Mouse (Mus musculus): ENCODE results near the gene Kntc1. TPM values are rescaled to one million over a fixed set of nuclear protein-coding genes. Genes with fewer than 3 reads are reported as not detected.
"Not testable (repeated sequence)": the region's sequence is repeated elsewhere in the genome, so short reads cannot be mapped to it uniquely, and the experiment has no call there.

Kntc1 gene
- total and polyA plus RNA-seq, 2 experiments from 2014 or later = 4.1 to 7.1 TPM

DNA sequence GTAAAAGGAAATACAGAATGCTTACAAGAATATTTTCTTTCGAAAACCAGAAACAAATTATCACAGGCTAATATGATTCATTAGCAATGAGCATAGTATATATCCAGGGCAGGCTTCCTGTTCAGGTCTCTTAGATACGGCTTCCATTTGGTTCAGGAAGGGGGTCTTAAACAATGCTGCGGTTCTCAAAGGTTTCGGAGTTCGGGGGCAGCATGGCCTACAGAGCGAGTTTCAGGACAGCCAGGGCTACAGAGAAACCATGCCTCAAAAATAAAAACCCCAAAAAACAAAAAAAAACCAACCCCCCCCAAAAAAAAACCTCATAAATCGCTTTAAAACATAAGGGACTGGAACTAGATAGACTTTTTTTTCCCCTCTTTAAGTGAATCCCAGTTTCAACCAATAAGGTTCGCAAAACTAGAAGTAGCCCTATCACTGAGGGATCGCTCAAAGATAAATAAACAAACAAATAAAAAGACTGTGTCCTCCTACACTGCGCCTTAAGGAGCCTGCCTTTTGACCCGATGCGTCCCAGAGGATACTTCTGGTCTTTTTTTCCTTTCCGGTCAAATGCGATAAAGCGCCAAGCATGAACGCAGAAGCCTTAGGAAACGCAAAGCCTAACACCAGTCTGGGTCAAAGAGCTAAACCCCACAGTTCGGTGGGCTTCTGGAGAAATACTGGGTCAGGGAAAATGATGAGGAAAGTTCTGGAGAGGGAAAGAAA lies 1.0 kb upstream of the Kntc1 start:
- TF ChIP-seq CTCF (IDR thresholded peaks at IDR 0.05; ENCODE audit: low read depth) = no peak

DNA sequence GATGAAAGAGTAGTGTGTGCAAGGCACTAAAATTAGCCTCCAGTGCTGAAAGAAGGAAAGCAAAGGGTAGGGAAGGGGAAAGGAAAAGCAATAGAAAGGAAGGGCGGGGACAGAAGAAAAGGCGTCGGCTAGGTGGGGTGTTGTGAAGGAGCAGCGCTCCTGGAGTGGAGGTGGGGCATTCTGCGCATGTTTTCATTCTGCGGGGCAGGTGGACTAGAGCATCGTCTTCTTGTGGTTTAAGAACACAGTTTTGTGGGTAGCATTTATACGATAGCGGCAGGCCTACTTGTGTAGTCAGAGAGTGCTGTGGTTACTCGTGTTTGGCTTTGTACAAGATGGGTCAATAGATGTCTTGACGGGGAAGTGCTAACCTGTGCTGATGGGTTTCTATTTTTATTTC lies 16.0 kb downstream of the Kntc1 start:
- H3K9me3 ChIP-seq (ENCODE audit: low read length) = no peaks in the 10 kb centered on the region
- ATAC-seq = no peak

More for the DNA sequence above, 1.0 kb upstream of the Kntc1 start:
- H3K36me3 ChIP-seq (ENCODE audit: insufficient read depth, low read length) = peaks cover 12% of the 10 kb centered on the region
- peaks cover 15% of the 10 kb centered on the region for H3K4me1 ChIP-seq (ENCODE audit: insufficient read depth, low read length)
- peak overlapping the region; percentile 71 for H3K9ac ChIP-seq (replicated peaks; ENCODE audit: low read length)
- H3K9me3 ChIP-seq (ENCODE audit: low read length) = no peaks in the 10 kb centered on the region
- WGBS = 2% methylated on average over 18 of the region's 18 CpGs
- peak overlapping the region; percentile 79 for H3K4me3 ChIP-seq (ENCODE audit: low read length)
- ATAC-seq (no peak; the same call in 1 of the 2 replicates), DNase-seq (ENCODE audit: low spot score) (peak; percentile 3)
- H3K4me2 ChIP-seq (ENCODE audit: low read depth, low read length) = peak overlapping the region; percentile 76
- no peaks in the 10 kb centered on the region for H3K27me3 ChIP-seq (ENCODE audit: insufficient read depth, low read length)
- H3K27ac ChIP-seq = peak overlapping the region; percentile 99

DNA sequence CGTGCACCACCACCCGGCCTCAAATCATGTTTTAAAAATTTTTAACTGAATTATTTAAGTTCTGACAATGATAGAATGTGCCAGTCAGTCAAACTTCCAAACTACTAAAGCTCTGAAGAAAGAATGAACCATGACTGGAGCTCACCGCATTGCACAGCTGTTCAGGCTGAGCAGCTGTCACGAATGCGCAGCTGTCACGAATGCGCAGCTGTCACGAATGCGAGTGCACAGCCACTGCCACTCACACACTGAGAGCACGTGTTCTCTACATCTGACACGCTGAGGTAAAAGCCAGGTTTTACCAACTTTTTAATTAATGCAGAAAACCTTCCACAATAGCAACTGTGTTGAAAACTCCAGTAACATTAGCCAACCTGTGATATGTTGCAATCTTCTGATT lies 16.9 kb downstream of the Kntc1 start:
- not testable (repeated sequence) for ATAC-seq; DNase-seq (ENCODE audit: low spot score); H3K27ac ChIP-seq; H3K4me1 ChIP-seq (ENCODE audit: insufficient read depth, low read length); H3K9ac ChIP-seq (replicated peaks; ENCODE audit: low read length); H3K27me3 ChIP-seq (ENCODE audit: insufficient read depth, low read length); H3K4me3 ChIP-seq (ENCODE audit: low read length); H3K4me2 ChIP-seq (ENCODE audit: low read depth, low read length); H3K36me3 ChIP-seq (ENCODE audit: insufficient read depth, low read length); H3K9me3 ChIP-seq (ENCODE audit: low read length)
- 94% methylated on average over 11 of the region's 11 CpGs for WGBS

More for the DNA sequence above, 16.0 kb downstream of the Kntc1 start:
- Histone ChIP-seq H3K4me1 (ENCODE audit: insufficient read depth, low read length) (no peaks in the 10 kb centered on the region), H3K36me3 (ENCODE audit: insufficient read depth, low read length) (no peaks in the 10 kb centered on the region), H3K27me3 (ENCODE audit: insufficient read depth, low read length) (no peaks in the 10 kb centered on the region), H3K27ac (no peak overlapping the region), H3K4me2 (ENCODE audit: low read depth, low read length) (no peak overlapping the region), H3K9ac (replicated peaks; ENCODE audit: low read length) (no peak overlapping the region), H3K4me3 (ENCODE audit: low read length) (no peak overlapping the region)
- 95% methylated on average over 11 of the region's 11 CpGs for WGBS
- no peak for TF ChIP-seq CTCF (IDR thresholded peaks at IDR 0.05; ENCODE audit: low read depth)
- no peak for DNase-seq (ENCODE audit: low spot score)

DNA sequence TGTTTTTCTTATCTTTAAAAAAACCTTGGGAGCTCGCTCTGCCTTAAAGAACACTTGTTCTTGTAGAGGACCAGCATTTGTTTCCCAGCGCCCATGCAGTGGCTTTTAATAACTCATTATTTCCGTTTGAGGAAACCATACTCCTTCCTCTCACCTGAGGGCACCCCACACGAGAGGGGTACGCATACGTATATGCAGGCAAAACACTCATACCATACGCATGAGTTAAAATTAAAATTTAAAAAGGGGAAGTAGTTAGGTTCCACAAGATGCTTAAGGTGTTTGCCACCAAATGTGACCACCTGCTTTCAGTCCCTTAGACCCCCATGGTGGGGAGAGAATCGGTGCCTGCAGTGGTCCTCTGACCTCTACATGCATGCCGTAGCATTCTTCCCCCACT lies 23.9 kb downstream of the Kntc1 start:
- 93% methylated on average over 9 of the region's 9 CpGs for WGBS
- Histone ChIP-seq H3K9ac (replicated peaks; ENCODE audit: low read length) (no peak overlapping the region), H3K4me1 (ENCODE audit: insufficient read depth, low read length) (no peaks in the 10 kb centered on the region), H3K27me3 (ENCODE audit: insufficient read depth, low read length) (no peaks in the 10 kb centered on the region), H3K27ac (no peak overlapping the region), H3K4me3 (ENCODE audit: low read length) (no peak overlapping the region), H3K36me3 (ENCODE audit: insufficient read depth, low read length) (no peaks in the 10 kb centered on the region), H3K9me3 (ENCODE audit: low read length) (no peaks in the 10 kb centered on the region), H3K4me2 (ENCODE audit: low read depth, low read length) (no peak overlapping the region)
- ATAC-seq = no peak
- no peak for DNase-seq (ENCODE audit: low spot score)
- TF ChIP-seq CTCF (IDR thresholded peaks at IDR 0.05; ENCODE audit: low read depth) = no peak

GRCm38 (mm10) chr5:123780716-123781115 lies 31.2 kb downstream of the Kntc1 start:
- 92% methylated on average over 8 of the region's 8 CpGs for WGBS
- Histone ChIP-seq H3K27ac (no peak overlapping the region), H3K4me3 (ENCODE audit: low read length) (no peak overlapping the region), H3K9ac (replicated peaks; ENCODE audit: low read length) (no peak overlapping the region), H3K36me3 (ENCODE audit: insufficient read depth, low read length) (no peaks in the 10 kb centered on the region), H3K9me3 (ENCODE audit: low read length) (no peaks in the 10 kb centered on the region), H3K4me1 (ENCODE audit: insufficient read depth, low read length) (no peaks in the 10 kb centered on the region), H3K27me3 (ENCODE audit: insufficient read depth, low read length) (no peaks in the 10 kb centered on the region), H3K4me2 (ENCODE audit: low read depth, low read length) (no peak overlapping the region)
- ATAC-seq (no peak), DNase-seq (ENCODE audit: low spot score) (no peak)
- TF ChIP-seq CTCF (IDR thresholded peaks at IDR 0.05; ENCODE audit: low read depth) = no peak

GRCm38 (mm10) chr5:123781864-123782263 lies 32.3 kb downstream of the Kntc1 start:
- H3K4me2 ChIP-seq (ENCODE audit: low read depth, low read length) = no peak overlapping the region
- 95% methylated on average over 4 of the region's 4 CpGs for WGBS
- no peak overlapping the region for H3K4me3 ChIP-seq (ENCODE audit: low read length)
- no peaks in the 10 kb centered on the region for H3K27me3 ChIP-seq (ENCODE audit: insufficient read depth, low read length)
- TF ChIP-seq CTCF (IDR thresholded peaks at IDR 0.05; ENCODE audit: low read depth) = no peak
- ATAC-seq (no peak), DNase-seq (ENCODE audit: low spot score) (no peak)
- H3K9me3 ChIP-seq (ENCODE audit: low read length) = no peaks in the 10 kb centered on the region
- 0 out of 2 replicates have a peak, but pooled peaks cover 4% of the 10 kb centered on the region for H3K36me3 ChIP-seq (ENCODE audit: insufficient read depth, low read length)
- no peaks in the 10 kb centered on the region for H3K4me1 ChIP-seq (ENCODE audit: insufficient read depth, low read length)
- H3K9ac ChIP-seq (replicated peaks; ENCODE audit: low read length) = no peak overlapping the region
- H3K27ac ChIP-seq = no peak overlapping the region

DNA sequence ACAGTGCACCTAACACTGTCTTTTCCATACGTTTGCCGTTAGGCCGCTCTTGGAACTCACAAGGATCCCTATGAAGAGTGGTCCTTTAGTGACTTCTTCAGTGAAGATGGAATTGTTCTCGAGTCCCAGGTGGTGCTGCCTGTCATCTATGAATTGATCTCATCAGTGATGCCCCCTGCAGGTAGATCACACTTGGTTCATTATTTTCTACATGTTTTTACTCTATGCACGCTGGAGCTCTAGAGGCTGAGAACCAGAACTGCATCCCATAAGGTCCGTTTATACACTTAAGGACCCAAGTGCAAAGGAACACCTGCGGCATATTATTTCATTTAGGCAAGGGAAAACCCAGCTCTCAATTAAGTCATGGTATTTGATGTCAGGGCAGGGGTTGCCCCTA lies 39.5 kb downstream of the Kntc1 start:
- H3K27ac ChIP-seq = no peak overlapping the region
- no peaks in the 10 kb centered on the region for H3K9me3 ChIP-seq (ENCODE audit: low read length)
- no peak overlapping the region for H3K4me3 ChIP-seq (ENCODE audit: low read length)
- DNase-seq (ENCODE audit: low spot score) (no peak), ATAC-seq (no peak)
- TF ChIP-seq CTCF (IDR thresholded peaks at IDR 0.05; ENCODE audit: low read depth) = no peak; the same call in 1 of the 2 replicates
- H3K4me2 ChIP-seq (ENCODE audit: low read depth, low read length) = no peak overlapping the region
- H3K27me3 ChIP-seq (ENCODE audit: insufficient read depth, low read length) = no peaks in the 10 kb centered on the region
- H3K4me1 ChIP-seq (ENCODE audit: insufficient read depth, low read length) = no peaks in the 10 kb centered on the region
- WGBS = 89% methylated on average over 7 of the region's 7 CpGs
- peaks cover 4% of the 10 kb centered on the region; the same call in 1 of the 2 replicates for H3K36me3 ChIP-seq (ENCODE audit: insufficient read depth, low read length)
- no peak overlapping the region for H3K9ac ChIP-seq (replicated peaks; ENCODE audit: low read length)
